Mouse (Mus musculus) heart, adult 2 months (tissue): ENCODE measurements around the gene Bmper.

Experiments
- CTCF ChIP-seq: fragments of 200-600 bp; IDR thresholded peaks from 2 replicates; pipeline ENCODE4 v1.8.1; 2022; ENCODE audit warnings: antibody characterized with exemption, mild to moderate bottlenecking, moderate library complexity
- EP300 ChIP-seq: fragments of 200-500 bp; IDR thresholded peaks from 2 replicates; pipeline ENCODE4 v1.6.1; 2011; ENCODE audit warnings: low read depth, low read length, control low read depth; ENCODE audit not compliant: insufficient read depth

- TF ChIP-seq EP300, result no peak
- TF ChIP-seq CTCF, result no peak
Measured at GRCm38 (mm10) chr9:23239011-23239410, 16.1 kb downstream of the Bmper start.
